ENCODE assay signal across 10 mouse cellular contexts in the genomic region with DNA sequence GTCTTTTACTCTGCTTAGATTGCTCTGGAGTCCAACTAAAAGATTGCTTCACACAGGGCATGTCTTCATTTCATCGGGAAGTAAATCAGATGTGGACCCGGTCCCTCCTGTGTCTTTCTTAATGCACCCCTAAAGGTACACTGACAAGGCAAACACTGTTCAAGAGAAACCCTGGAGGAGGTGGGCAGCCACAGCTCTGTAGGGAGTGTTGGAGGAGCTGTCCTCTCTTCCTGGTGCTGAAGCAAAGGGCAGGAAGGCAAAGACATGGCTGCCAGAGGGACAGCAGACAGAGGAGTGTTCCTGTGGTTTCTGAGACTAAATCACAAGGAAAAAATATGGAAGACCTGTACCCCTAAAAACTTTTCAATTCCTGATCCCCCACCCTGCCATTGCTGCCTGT. TPM values are rescaled to one million over a fixed set of nuclear protein-coding genes. Genes with fewer than 3 reads are reported as not detected.
DNase-seq lines count a peak whose midpoint lies in the region; ATAC-seq and TF ChIP-seq lines count a peak whose summit lies in the region.
"Had no signal": no experiment of that assay in that cellular context is flagged by ENCODE, and none has a peak within 500 bp of the region (broad histone marks: within the 10 kb centered on the region; RNA-seq: fewer than 3 reads in every experiment).

No protein-coding gene starts in this region.

- H3K4me1 ChIP-seq in heart, postnatal 0 days (ENCODE audit: control insufficient read depth, insufficient read depth) = no peaks in the 10 kb centered on the region
- peaks cover 15% of the 10 kb centered on the region; the same call in 1 of the 2 replicates for H3K4me1 ChIP-seq in forebrain, postnatal 0 days (ENCODE audit: insufficient read depth)
- H3K4me1 ChIP-seq: liver, embryonic 13.5 days had no signal

- TF ChIP-seq EP300 in heart, postnatal 0 days (IDR thresholded peaks at IDR 0.05; ENCODE audit: low read depth) = no peak

- no peak overlapping the region for H3K27ac ChIP-seq in heart, postnatal 0 days (ENCODE audit: low read depth)
- no peak overlapping the region for H3K27ac ChIP-seq in forebrain, postnatal 0 days (ENCODE audit: low read depth, low read length)
- H3K27ac ChIP-seq: embryonic facial prominence, embryonic 13.5 days; liver, embryonic 13.5 days had no signal

- H3K9me3 ChIP-seq in heart, postnatal 0 days (replicated peaks; ENCODE audit: control insufficient read depth, low read length) = no peaks in the 10 kb centered on the region
- no peaks in the 10 kb centered on the region for H3K9me3 ChIP-seq in forebrain, postnatal 0 days (ENCODE audit: low read length)
- H3K9me3 ChIP-seq: embryonic facial prominence, embryonic 13.5 days; liver, embryonic 13.5 days had no signal

- H3K36me3 ChIP-seq in heart, postnatal 0 days (replicated peaks; ENCODE audit: control insufficient read depth, insufficient read depth, low read length) = no peaks in the 10 kb centered on the region
- H3K36me3 ChIP-seq in forebrain, postnatal 0 days (ENCODE audit: insufficient read depth) = no peaks in the 10 kb centered on the region
- H3K36me3 ChIP-seq: embryonic facial prominence, embryonic 13.5 days; liver, embryonic 13.5 days had no signal

- no peak for ATAC-seq in heart, postnatal 0 days (ENCODE audit: insufficient read depth, low read depth)
- ATAC-seq in forebrain, postnatal 0 days = no peak
- no peak for ATAC-seq in megakaryocyte progenitor cell, adult 5-6 weeks (replicated peaks; ENCODE audit: poor library complexity)

- no peak overlapping the region for H3K4me2 ChIP-seq in heart, postnatal 0 days (ENCODE audit: low read depth, low read length)
- peak overlapping the region; percentile 65 for H3K4me2 ChIP-seq in forebrain, postnatal 0 days (ENCODE audit: low read depth)
- H3K4me2 ChIP-seq: embryonic facial prominence, embryonic 13.5 days; liver, embryonic 13.5 days had no signal

- H3K9ac ChIP-seq in heart, postnatal 0 days (replicated peaks; ENCODE audit: low read depth, low read length) = no peak overlapping the region
- H3K9ac ChIP-seq in forebrain, postnatal 0 days = no peak overlapping the region
- H3K9ac ChIP-seq: embryonic facial prominence, embryonic 13.5 days; liver, embryonic 13.5 days had no signal

- peak; percentile 54 for DNase-seq in heart, postnatal 0 days (ENCODE audit: low spot score)
- DNase-seq in heart, adult 9 months (ENCODE audit: low spot score in 2 of 2) = no peak
- DNase-seq in R1 (ENCODE audit: low read depth, low spot score) = peak; percentile 69
- no peak for DNase-seq in forebrain, postnatal 0 days
- peak; percentile 5 for DNase-seq in lung, postnatal 25 days (ENCODE audit: low spot score)
- peak; percentile 34 for DNase-seq in yolk sac, embryonic 10.5 days (ENCODE audit: low spot score)
- DNase-seq in frontal cortex, postnatal 36 days (ENCODE audit: low spot score in 2 of 2) = no peak
- DNase-seq: liver, embryonic 13.5 days had no signal

- no peak for TF ChIP-seq CTCF in heart, postnatal 0 days (IDR thresholded peaks at IDR 0.05; ENCODE audit: low read depth)
- no peak for TF ChIP-seq CTCF in forebrain, postnatal 0 days (IDR thresholded peaks at IDR 0.05; ENCODE audit: low read depth)

- H3K4me3 ChIP-seq in heart, postnatal 0 days (ENCODE audit: low read depth, low read length) = no peak overlapping the region
- no peak overlapping the region for H3K4me3 ChIP-seq in forebrain, postnatal 0 days (ENCODE audit: low read depth, low read length)
- H3K4me3 ChIP-seq: embryonic facial prominence, embryonic 13.5 days; liver, embryonic 13.5 days had no signal

- H3K27me3 ChIP-seq in heart, postnatal 0 days (ENCODE audit: control insufficient read depth, insufficient read depth, low read length) = peaks cover 32% of the 10 kb centered on the region
- H3K27me3 ChIP-seq in forebrain, postnatal 0 days (ENCODE audit: insufficient read depth, low read length) = no peaks in the 10 kb centered on the region

- whole genome bisulfite sequencing in heart, postnatal 0 days = 22% methylated on average over 2 of the region's 2 CpGs
- WGBS in forebrain, postnatal 0 days = 41% methylated on average over 2 of the region's 2 CpGs

RNA-seq across cellular contexts. Expression of a gene that starts 31.1 kb away (rescaled TPM):
- 1.6 and 4.0 TPM in 2 replicates for total RNA-seq in heart, postnatal 0 days (2014; rRNA removed; ENCODE audit: low replicate concordance)
- 4.8 and 6.2 TPM in 2 replicates for polyA plus RNA-seq in heart, postnatal 0 days (2015; fragmentation: Nextera tagmentation; extraction: Ambion mirVana)
- total RNA-seq in forebrain, postnatal 0 days (2014; rRNA removed) = 82.9 and 84.5 TPM in 2 replicates
- polyA plus RNA-seq in forebrain, postnatal 0 days (2015; fragmentation: Nextera tagmentation; extraction: Ambion mirVana) = 93.0 and 106 TPM in 2 replicates
- 0.02 and 0.20 TPM in 2 replicates for total RNA-seq in megakaryocyte progenitor cell, adult 5-6 weeks (2015)
- total RNA-seq in megakaryocyte progenitor cell, adult 5-6 weeks (2017) = 0.37 TPM in 1 of 2 replicates, not detected in the other

Comparison
In these comparisons a context has a peak if more than half of its experiments do, and no peak if none do; other contexts are left out.
1. DNase-seq: peak in heart, postnatal 0 days (single experiment), R1 (single experiment), lung, postnatal 25 days (single experiment) and yolk sac, embryonic 10.5 days (single experiment); none in heart, adult 9 months (0 of 2), forebrain, postnatal 0 days (single experiment) and frontal cortex, postnatal 36 days (0 of 2).
2. RNA of a gene that starts 31.1 kb away (total RNA-seq): 82.9 to 84.5 TPM in forebrain, postnatal 0 days; 1.6 to 4.0 TPM in heart, postnatal 0 days and 0.02 to 0.37 TPM in megakaryocyte progenitor cell, adult 5-6 weeks; every median in the first group is over 10 times any median in the second.